Mouse (Mus musculus) Patski (cell line): ENCODE results near the gene Mindy4. TPM values are rescaled to one million over a fixed set of nuclear protein-coding genes. Genes with fewer than 3 reads are reported as not detected.

Experiments
- ATAC-seq: fragments of 100-300 bp; one replicate; pipeline ENCODE4 v1.8.0; 2021
- CTCF ChIA-PET: fragments of 350-600 bp; sonication (Branson Sonifier 250); formaldehyde crosslinking; loops from one replicate; lab custom pipeline; 2022; ENCODE audit warnings: inconsistent platforms; lab: Charles Lee
- POLR2A ChIA-PET: fragments of 350-600 bp; sonication (Branson Sonifier 250); formaldehyde crosslinking; loops from one replicate; lab custom pipeline; 2022; ENCODE audit warnings: antibody characterized with exemption, inconsistent platforms; lab: Charles Lee
- DNase-seq: peaks from one replicate; pipeline ENCODE4 v3.0.0-alpha.2; 2011; ENCODE audit warnings: low read depth, low spot score
- H3K27me3 ChIP-seq: fragments of 371-371 bp; one replicate; pipeline ENCODE4 v1.5.1; 2021
- CTCF ChIP-seq: fragments of 100-300 bp; IDR thresholded peaks from one replicate; pipeline ENCODE4 v1.5.1; 2021
- in situ Hi-C: fragments of 300-500 bp; cut with MboI; formaldehyde crosslinking; loops from 3 replicates; pipeline ENCODE4 v1.11.1; 2018; ENCODE audit warnings: low pct_unique_long_range_greater_than_20kb, mixed read lengths
- polyA plus RNA-seq: library from polyadenylated mRNA; unstranded; gene quantifications from one replicate; pipeline ENCODE4 v1.2.3, GENCODE M21; 2021

The Mindy4 gene
- polyA plus RNA-seq, 1 experiment from 2014 or later, result 26.0 TPM

DNA sequence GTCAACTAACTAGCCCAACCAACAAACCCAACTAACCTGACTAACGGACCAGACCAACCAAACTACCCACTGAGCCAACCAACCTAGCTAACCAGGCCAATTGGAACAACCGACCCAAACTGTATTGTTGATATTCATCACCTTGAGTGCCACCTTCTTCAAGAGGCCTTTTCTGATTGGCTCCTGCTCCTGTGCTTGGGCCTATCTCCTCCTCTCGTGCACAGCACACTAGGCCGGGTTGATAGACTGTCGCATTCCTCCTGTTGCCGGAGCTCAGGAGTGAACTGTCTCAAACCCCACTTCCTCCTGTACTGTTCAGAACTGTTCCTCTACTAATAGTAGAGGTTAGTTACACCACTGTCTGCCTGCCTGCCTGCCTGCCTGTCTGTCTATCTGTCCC, 31.5 kb downstream of the Mindy4 start:
- no peak for TF ChIP-seq CTCF
- ATAC-seq (no peak), DNase-seq (no peak)
- in situ Hi-C loops, result loop anchor here (5.0 to 25.0 kb wide), 3 partner anchors 148 to 703 kb away; no protein-coding TSS in a partner anchor
- ChIA-PET POLR2A (interaction anchor here (0.8 kb wide), 2 partner anchors 12 to 150 kb away, joined by 3 to 6 read pairs; no protein-coding TSS in a partner anchor), CTCF (interaction anchor here (1.0 to 5.9 kb wide), 5 partner anchors 14 to 270 kb away, joined by 3 to 58 read pairs (median 3); no protein-coding TSS in a partner anchor)
- H3K27me3 ChIP-seq, result no peaks in the 10 kb centered on the region

DNA sequence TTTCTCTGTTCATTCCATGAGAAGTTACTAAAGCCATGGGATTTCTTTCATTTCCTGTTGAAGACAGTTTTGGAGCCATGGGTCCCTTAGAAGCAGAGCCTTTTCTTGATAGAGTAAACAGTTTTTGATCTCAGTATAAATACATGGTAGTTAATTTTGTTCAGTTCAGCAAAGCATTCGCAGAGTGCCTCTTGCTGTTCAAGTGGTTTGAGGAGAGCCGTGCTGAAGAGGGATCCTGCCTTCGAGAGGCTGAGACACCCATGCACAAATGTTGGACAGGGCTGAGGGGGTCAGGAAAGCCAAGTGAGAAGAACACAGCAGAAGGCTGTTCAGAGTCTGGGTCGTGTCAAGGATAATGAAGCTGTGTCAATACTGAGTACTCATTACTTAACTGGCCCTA, 32.5 kb downstream of the Mindy4 start:
- no peaks in the 10 kb centered on the region for H3K27me3 ChIP-seq
- TF ChIP-seq CTCF, result no peak
- CTCF ChIA-PET, result interaction anchor here (1.0 to 5.9 kb wide), 5 partner anchors 147 to 269 kb away, joined by 3 to 58 read pairs (median 4); no protein-coding TSS in a partner anchor
- POLR2A ChIA-PET, result no interaction called here
- DNase-seq, result no peak
- in situ Hi-C loops, result loop anchor here (5.0 to 25.0 kb wide), 3 partner anchors 147 to 702 kb away; no protein-coding TSS in a partner anchor
- no peak for ATAC-seq

DNA sequence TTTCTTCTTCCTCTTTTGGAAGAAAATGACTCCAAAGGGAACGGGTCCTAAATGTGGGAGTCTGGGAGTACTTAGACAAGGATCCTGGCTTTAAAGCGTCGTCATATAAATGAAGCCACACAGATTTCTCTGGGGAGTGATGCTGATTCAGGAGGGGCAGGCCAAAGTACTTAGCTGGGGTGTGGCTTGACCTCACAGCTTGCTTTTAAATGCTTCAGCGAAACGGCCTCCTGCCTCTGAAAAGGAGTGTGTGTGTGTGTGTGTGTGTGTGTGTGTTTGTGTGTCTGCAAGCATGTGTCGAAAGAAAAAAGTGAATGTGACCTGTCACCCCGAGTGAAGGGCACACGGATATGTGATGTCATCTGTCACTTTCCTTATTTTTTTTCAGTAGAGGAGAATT, 36.7 kb downstream of the Mindy4 start:
- no peak for DNase-seq
- H3K27me3 ChIP-seq, result no peaks in the 10 kb centered on the region
- in situ Hi-C loops, result loop anchor here (5.0 to 25.0 kb wide), 3 partner anchors 142 to 697 kb away; no protein-coding TSS in a partner anchor
- no peak for ATAC-seq
- no peak for TF ChIP-seq CTCF
- POLR2A ChIA-PET, result interaction anchor here (0.6 to 1.0 kb wide), 2 partner anchors 10 to 59 kb away, joined by 3 to 12 read pairs; no protein-coding TSS in a partner anchor
- CTCF ChIA-PET, result interaction anchor here (1.0 to 1.4 kb wide), 4 partner anchors 9 to 61 kb away, joined by 3 read pairs; no protein-coding TSS in a partner anchor

DNA sequence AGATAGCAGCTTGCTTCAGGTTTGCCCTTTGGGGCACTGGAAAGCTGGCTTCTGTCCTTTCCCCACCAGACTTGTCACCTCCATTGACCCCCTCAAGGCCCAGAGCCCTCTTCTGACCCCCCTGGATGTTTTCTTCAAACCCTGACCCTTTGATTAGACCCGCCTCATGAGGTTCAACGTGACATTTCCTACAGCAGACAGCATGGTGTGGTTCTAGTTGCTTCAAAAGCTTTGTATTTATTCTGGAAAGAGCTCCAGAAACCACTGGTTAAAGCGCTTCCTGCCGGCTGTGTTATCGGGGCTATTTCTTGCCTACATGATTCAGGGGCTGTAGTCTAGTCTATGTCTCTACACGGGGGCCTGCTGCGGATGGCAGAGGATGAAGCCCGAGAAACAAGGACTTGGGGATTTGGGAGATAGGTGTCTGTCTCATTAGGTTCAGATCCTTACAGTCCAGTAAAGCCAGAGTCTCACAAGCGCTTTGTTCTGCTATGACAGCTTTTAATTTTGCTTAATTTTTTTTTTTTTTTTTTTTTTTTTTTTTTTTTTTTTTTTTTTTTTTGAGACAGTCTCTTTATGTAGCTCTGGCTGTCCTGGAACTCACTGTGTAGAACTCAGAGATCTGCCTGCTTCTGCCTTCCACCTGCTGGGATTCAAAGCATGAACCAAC, 37.5 kb downstream of the Mindy4 start:
- in situ Hi-C loops, result loop anchor here (25.0 kb wide), 1 partner anchor 697 kb away; no protein-coding TSS in a partner anchor
- ChIA-PET CTCF (interaction anchor here (1.0 to 2.6 kb wide), 5 partner anchors 8 to 61 kb away, joined by 3 to 18 read pairs (median 3); no protein-coding TSS in a partner anchor), POLR2A (interaction anchor here (0.6 to 1.0 kb wide), 3 partner anchors 11 to 58 kb away, joined by 3 to 12 read pairs (median 3); no protein-coding TSS in a partner anchor)
- ATAC-seq, result no peak
- TF ChIP-seq CTCF, result no peak
- no peak for DNase-seq
- H3K27me3 ChIP-seq, result no peaks in the 10 kb centered on the region

DNA sequence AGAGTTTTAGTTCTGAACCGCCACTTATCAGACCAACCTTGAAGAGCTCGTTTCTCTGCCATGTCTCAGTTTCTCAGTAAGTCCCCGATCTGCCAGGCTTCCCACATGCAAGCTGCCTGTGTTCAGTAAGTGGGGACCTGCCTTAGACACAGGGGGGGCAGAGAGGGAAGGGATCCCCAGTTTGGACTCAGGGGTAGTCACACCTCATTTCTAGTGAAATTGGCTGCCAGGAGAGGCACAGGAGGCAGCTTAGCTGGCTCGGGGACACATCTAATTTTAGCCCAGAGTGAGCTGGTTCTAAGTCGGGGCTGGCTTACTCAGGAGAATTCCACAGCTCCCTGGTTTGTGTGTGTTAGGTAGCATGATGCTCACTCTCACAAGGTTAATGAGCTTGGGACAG, 38.3 kb downstream of the Mindy4 start:
- H3K27me3 ChIP-seq, result no peaks in the 10 kb centered on the region
- no peak for TF ChIP-seq CTCF
- DNase-seq, result no peak
- ChIA-PET POLR2A (no interaction called here), CTCF (interaction anchor here (1.0 to 2.6 kb wide), 5 partner anchors 9 to 150 kb away, joined by 3 to 18 read pairs (median 6); no protein-coding TSS in a partner anchor)
- in situ Hi-C loops, result loop anchor here (25.0 kb wide), 1 partner anchor 696 kb away; no protein-coding TSS in a partner anchor
- ATAC-seq, result no peak

DNA sequence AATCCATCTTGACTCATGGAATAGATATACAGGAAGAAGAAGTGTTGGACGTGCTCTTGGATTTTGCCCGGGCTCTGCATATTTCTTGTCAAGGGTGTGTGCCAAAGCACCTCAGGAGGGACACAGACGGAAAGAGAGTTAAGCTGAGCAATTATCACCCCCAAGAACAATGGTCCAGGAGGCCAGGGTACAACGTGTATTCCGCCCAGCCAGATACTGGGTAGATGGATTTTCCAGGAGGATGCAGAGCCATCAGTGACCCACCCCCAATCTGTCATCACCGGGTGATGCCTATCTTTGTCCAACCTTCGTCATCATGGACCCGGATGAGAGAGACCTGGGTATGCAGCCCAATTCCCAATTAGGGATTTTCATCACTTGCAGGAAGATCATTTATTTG, 42.5 kb downstream of the Mindy4 start:
- no peak for TF ChIP-seq CTCF
- in situ Hi-C loops, result loop anchor here (25.0 kb wide), 1 partner anchor 692 kb away; no protein-coding TSS in a partner anchor
- H3K27me3 ChIP-seq, result no peaks in the 10 kb centered on the region
- DNase-seq (no peak), ATAC-seq (no peak)
- POLR2A ChIA-PET, result no interaction called here
- CTCF ChIA-PET, result interaction anchor here (1.5 kb wide), 1 partner anchor 13 kb away, joined by 3 read pairs; no protein-coding TSS in a partner anchor

DNA sequence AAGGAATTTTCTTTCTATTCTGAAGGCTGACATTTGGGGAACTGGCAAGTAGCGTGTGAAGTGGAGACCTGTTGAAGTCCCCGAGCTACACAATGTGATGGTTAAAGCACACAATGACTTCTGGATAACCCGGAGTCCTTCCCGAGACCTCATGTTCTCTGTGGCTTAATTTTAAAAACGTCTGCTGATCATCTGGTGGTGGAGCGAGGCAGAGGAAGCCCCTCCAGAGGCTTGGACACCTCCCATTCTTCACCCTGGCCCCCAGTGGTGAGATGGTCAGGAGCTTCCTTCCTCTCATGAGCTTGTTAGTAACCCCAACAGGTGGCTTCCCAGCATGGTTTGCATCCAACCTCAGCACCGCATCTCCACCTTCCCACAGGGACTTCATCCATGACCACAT, 43.3 kb downstream of the Mindy4 start:
- TF ChIP-seq CTCF, result no peak
- ChIA-PET CTCF (interaction anchor here (1.5 kb wide), 1 partner anchor 14 kb away, joined by 3 read pairs; no protein-coding TSS in a partner anchor), POLR2A (no interaction called here)
- H3K27me3 ChIP-seq, result no peaks in the 10 kb centered on the region
- in situ Hi-C loops, result loop anchor here (25.0 kb wide), 1 partner anchor 691 kb away; no protein-coding TSS in a partner anchor
- ATAC-seq, result no peak
- DNase-seq, result no peak

DNA sequence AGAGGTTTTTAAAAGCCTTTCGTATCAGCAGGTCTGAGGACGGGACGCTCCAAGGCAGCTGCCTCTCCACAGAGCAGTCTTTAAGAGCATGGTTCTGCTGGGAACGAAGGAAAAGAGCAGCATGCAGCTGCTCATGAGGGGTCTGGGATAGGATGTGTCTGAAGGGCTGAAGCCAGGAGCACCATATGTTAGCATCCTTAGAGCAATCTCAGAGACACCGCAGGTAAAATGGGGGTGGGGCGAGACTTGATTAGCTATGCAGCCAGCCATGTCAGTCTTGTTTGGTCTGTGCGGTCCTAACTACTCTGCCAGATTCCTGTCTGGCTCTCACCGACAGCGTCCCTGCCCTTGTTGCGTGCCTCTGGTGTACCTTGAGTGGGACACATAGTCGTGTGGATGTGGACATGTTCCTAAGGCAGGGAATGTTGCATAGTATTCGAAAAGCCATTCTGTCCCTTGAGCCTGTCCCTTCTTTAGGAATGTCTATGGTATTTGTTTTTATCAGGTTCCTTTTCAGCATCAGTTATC, 43.8 kb downstream of the Mindy4 start:
- ATAC-seq, result no peak
- no peaks in the 10 kb centered on the region for H3K27me3 ChIP-seq
- in situ Hi-C loops, result loop anchor here (25.0 kb wide), 1 partner anchor 690 kb away; no protein-coding TSS in a partner anchor
- CTCF ChIA-PET, result interaction anchor here (1.5 kb wide), 1 partner anchor 14 kb away, joined by 3 read pairs; no protein-coding TSS in a partner anchor
- TF ChIP-seq CTCF, result no peak
- DNase-seq, result no peak
- POLR2A ChIA-PET, result no interaction called here

DNA sequence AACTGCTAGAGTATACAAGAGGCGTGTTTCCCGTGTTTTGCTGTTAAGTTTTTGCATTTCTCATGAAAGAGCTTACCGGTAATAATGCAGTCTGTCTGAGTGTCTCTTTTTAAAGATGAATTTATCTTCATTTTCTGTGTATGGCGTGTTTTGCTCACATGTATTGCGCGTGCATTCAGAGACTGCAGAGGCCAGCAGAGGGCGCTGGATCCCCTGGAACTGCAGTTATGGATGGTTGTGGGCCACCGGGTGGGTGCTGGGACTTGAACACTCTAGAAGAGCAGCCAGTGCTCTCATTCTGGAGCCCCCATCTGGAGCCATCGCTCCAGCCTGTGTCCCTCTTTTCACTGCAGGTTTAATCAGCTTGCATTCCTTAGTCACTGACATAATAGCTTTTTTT, 46.1 kb downstream of the Mindy4 start:
- in situ Hi-C loops, result loop anchor here (25.0 kb wide), 1 partner anchor 688 kb away; no protein-coding TSS in a partner anchor
- no peak for TF ChIP-seq CTCF
- ChIA-PET CTCF (interaction anchor here (0.8 to 2.1 kb wide), 9 partner anchors 9 to 132 kb away, joined by 3 to 6 read pairs (median 3); partner anchors contain the start of gene Ghrhr), POLR2A (interaction anchor here (0.6 kb wide), 1 partner anchor 13 kb away, joined by 3 read pairs; no protein-coding TSS in a partner anchor)
- ATAC-seq (no peak), DNase-seq (no peak)
- H3K27me3 ChIP-seq, result no peaks in the 10 kb centered on the region

DNA sequence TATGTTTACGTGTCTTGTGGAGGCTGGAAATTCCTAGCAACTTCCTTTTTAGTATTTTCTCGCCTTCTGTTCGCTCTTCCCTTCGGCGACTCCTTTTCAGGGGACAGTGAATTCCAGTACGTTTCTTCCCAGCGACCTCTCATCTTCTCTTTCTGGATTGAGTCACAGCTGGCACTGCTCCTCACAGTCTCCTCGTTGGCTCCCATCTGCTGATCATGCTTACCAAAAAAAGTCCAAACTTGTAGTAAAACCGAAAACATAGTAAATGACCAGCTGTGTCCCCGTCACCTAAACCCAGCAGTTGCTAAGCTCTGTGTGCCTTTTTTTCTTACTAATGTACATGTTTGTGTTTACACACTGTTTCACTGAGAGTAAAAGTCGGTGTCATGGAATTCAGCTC, 47.6 kb downstream of the Mindy4 start:
- in situ Hi-C loops, result no loop called here
- H3K27me3 ChIP-seq, result no peaks in the 10 kb centered on the region
- DNase-seq (no peak), ATAC-seq (no peak)
- POLR2A ChIA-PET, result no interaction called here
- CTCF ChIA-PET, result interaction anchor here (1.0 to 2.4 kb wide), 6 partner anchors 9 to 130 kb away, joined by 3 to 7 read pairs (median 4); no protein-coding TSS in a partner anchor
- no peak for TF ChIP-seq CTCF
